Mouse (Mus musculus) testis, postnatal 10 days (tissue): ENCODE data around the gene Prr5.

Experiments
- DNase-seq: peaks from one replicate; pipeline ENCODE4 v3.0.0; 2021; ENCODE audit warnings: low spot score

Gene Prr5

GRCm38 (mm10) chr15:84657384-84658064 lies 11.9 kb upstream of the Prr5 start:
- DNase-seq: peak; percentile 38

GRCm38 (mm10) chr15:84658655-84659054 lies 10.8 kb upstream of the Prr5 start:
- DNase-seq: peak; percentile 42

GRCm38 (mm10) chr15:84659856-84660255 lies 9.6 kb upstream of the Prr5 start:
- no peak for DNase-seq

- no peak for DNase-seq
These were observed 8.1 kb upstream of the Prr5 start for GRCm38 (mm10) chr15:84661274-84661673.

GRCm38 (mm10) chr15:84662952-84663684 lies 6.3 kb upstream of the Prr5 start:
- DNase-seq: peak; percentile 89

GRCm38 (mm10) chr15:84663685-84664060 lies 5.7 kb upstream of the Prr5 start:
- peak; percentile 44 for DNase-seq

GRCm38 (mm10) chr15:84664542-84665460 lies 4.6 kb upstream of the Prr5 start:
- peak; percentile 49 for DNase-seq

GRCm38 (mm10) chr15:84665662-84666061 lies 3.8 kb upstream of the Prr5 start:
- peak; percentile 45 for DNase-seq

GRCm38 (mm10) chr15:84666065-84666464 lies 3.4 kb upstream of the Prr5 start:
- DNase-seq: peak; percentile 55

- DNase-seq: peak; percentile 57
These were observed 1.8 kb upstream of the Prr5 start for GRCm38 (mm10) chr15:84667601-84668000.

- peak; percentile 53 for DNase-seq
These were observed 594 bp downstream of the Prr5 start for GRCm38 (mm10) chr15:84669771-84670656.

GRCm38 (mm10) chr15:84670657-84671055 lies 1.2 kb downstream of the Prr5 start:
- no peak for DNase-seq

GRCm38 (mm10) chr15:84671401-84672307 lies 2.2 kb downstream of the Prr5 start:
- peak; percentile 78 for DNase-seq

- no peak for DNase-seq
These were observed 2.8 kb downstream of the Prr5 start for GRCm38 (mm10) chr15:84672308-84672615.

- no peak for DNase-seq
These were observed 3.2 kb downstream of the Prr5 start for GRCm38 (mm10) chr15:84672616-84673015.

GRCm38 (mm10) chr15:84674329-84675067 lies 5.1 kb downstream of the Prr5 start:
- no peak for DNase-seq

GRCm38 (mm10) chr15:84675317-84675716 lies 5.9 kb downstream of the Prr5 start:
- no peak for DNase-seq

- no peak for DNase-seq
These were observed 8.5 kb downstream of the Prr5 start for GRCm38 (mm10) chr15:84677943-84678342.

- DNase-seq: no peak
These were observed 9.7 kb downstream of the Prr5 start for GRCm38 (mm10) chr15:84679090-84679489.

GRCm38 (mm10) chr15:84679794-84680193 lies 10.4 kb downstream of the Prr5 start:
- no peak for DNase-seq
